Mouse (Mus musculus): ENCODE data around the gene Bbip1. TPM values are rescaled to one million over a fixed set of nuclear protein-coding genes. Genes with fewer than 3 reads are reported as not detected.
A peak's percentile ranks its signal among the peaks of the same experiment; 100 is the strongest.
"Not testable (repeated sequence)": the region's sequence is repeated elsewhere in the genome, so short reads cannot be mapped to it uniquely, and the experiment has no call there.

The Bbip1 gene
- polyA plus RNA-seq, 1 experiment from 2014 or later, result 111 TPM

DNA sequence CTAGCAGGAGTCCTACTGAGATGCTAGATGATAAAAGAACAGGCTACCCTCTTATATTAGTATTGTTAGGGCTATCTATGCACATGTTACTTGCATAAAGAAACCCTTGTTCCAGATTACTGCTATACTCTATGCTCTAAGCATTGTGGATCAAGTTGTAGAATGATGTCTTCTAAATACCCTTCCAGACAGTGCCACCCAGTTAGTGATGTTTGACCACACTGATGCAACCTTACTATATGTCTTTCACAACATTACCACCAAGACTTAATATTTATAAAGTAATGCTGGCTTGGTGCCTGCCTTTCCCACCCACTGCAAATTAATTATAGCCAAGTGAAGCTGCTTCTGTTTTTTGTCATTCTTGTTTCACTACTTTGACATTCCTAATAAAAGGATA lies 11.4 kb downstream of the Bbip1 start:
- DNase-seq (ENCODE audit: low spot score) (no peak), ATAC-seq (replicated peaks; ENCODE audit: low FRiP score, low read depth) (no peak)
- Histone ChIP-seq H3K4me2 (ENCODE audit: low read length) (no peak overlapping the region), H3K27me3 (ENCODE audit: insufficient read depth, low read length) (no peaks in the 10 kb centered on the region), H3K4me3 (replicated peaks; ENCODE audit: low read depth, low read length) (no peak overlapping the region), H3K27ac (no peak overlapping the region), H3K9me3 (replicated peaks; ENCODE audit: low read length) (no peaks in the 10 kb centered on the region), H3K36me3 (ENCODE audit: insufficient read depth, low read length) (peaks cover 10% of the 10 kb centered on the region), H3K4me1 (replicated peaks; ENCODE audit: insufficient read depth, low read length) (no peaks in the 10 kb centered on the region), H3K9ac (ENCODE audit: low read depth, low read length) (no peak overlapping the region)
- no peak for TF ChIP-seq CTCF (IDR thresholded peaks at IDR 0.05; ENCODE audit: low read depth)

GRCm38 (mm10) chr19:53929218-53929617 lies 15.2 kb downstream of the Bbip1 start:
- H3K27ac ChIP-seq, result no peak overlapping the region
- no peak overlapping the region for H3K9ac ChIP-seq (ENCODE audit: low read depth, low read length)
- no peak for ATAC-seq (replicated peaks; ENCODE audit: low FRiP score, low read depth)
- peaks cover 18% of the 10 kb centered on the region for H3K36me3 ChIP-seq (ENCODE audit: insufficient read depth, low read length)
- H3K9me3 ChIP-seq (replicated peaks; ENCODE audit: low read length), result no peaks in the 10 kb centered on the region
- H3K27me3 ChIP-seq (ENCODE audit: insufficient read depth, low read length), result no peaks in the 10 kb centered on the region
- H3K4me2 ChIP-seq (ENCODE audit: low read length), result no peak overlapping the region
- TF ChIP-seq CTCF (IDR thresholded peaks at IDR 0.05; ENCODE audit: low read depth), result no peak
- no peaks in the 10 kb centered on the region for H3K4me1 ChIP-seq (replicated peaks; ENCODE audit: insufficient read depth, low read length)
- DNase-seq (ENCODE audit: low spot score), result no peak
- WGBS, result 85% methylated on average over 3 of the region's 3 CpGs
- H3K4me3 ChIP-seq (replicated peaks; ENCODE audit: low read depth, low read length), result no peak overlapping the region

DNA sequence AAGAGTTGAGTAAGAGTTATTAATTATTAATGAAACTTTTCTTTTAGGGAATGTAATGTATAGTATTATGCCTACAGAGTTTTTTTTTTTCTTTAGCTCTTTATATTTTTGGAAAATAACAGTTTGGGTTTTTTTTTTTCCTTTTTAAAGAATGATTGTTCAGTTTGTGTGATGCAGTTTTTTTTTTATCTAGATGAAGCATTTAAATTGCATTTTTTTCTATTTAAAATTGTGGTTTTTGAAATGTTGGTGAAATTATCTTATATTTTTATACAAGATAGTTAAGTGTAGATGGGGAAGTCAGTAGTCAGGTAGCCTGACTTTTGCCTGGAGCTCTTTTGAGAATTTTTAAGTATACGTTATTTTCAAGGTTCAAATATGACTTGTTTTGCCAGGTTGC lies 17.7 kb downstream of the Bbip1 start:
- no peaks in the 10 kb centered on the region for H3K9me3 ChIP-seq (replicated peaks; ENCODE audit: low read length)
- H3K4me3 ChIP-seq (replicated peaks; ENCODE audit: low read depth, low read length), result no peak overlapping the region
- H3K4me2 ChIP-seq (ENCODE audit: low read length), result no peak overlapping the region
- no peak overlapping the region for H3K9ac ChIP-seq (ENCODE audit: low read depth, low read length)
- H3K4me1 ChIP-seq (replicated peaks; ENCODE audit: insufficient read depth, low read length), result no peaks in the 10 kb centered on the region
- DNase-seq (ENCODE audit: low spot score), result no peak
- no peak for ATAC-seq (replicated peaks; ENCODE audit: low FRiP score, low read depth)
- H3K27me3 ChIP-seq (ENCODE audit: insufficient read depth, low read length), result no peaks in the 10 kb centered on the region
- WGBS, result 98% methylated on average over 1 of the region's 1 CpGs
- peaks cover 22% of the 10 kb centered on the region for H3K36me3 ChIP-seq (ENCODE audit: insufficient read depth, low read length)
- TF ChIP-seq CTCF (IDR thresholded peaks at IDR 0.05; ENCODE audit: low read depth), result no peak
- no peak overlapping the region for H3K27ac ChIP-seq

DNA sequence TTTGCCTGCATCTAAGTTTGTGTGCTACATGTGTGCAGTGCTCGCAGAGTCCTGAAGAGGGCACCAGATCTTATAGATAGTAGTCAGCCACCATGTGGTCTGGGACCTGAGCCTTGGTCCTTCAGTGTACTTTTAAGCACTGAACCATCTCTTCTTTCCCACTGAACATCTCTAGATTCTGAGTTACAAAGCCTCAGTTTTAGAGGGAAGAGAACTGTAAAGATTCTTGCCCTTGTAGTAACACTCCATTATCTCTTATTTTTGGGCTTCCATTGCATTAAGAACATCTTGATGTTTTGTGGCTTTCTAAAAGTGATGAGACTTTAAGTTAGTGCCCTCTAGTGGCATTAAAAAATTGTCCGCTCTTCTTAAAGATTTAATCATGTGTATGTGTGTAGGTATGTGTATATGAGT lies 19.1 kb downstream of the Bbip1 start:
- 88% methylated on average over 2 of the region's 2 CpGs for WGBS
- DNase-seq (ENCODE audit: low spot score), result peak; percentile 79
- no peaks in the 10 kb centered on the region for H3K4me1 ChIP-seq (replicated peaks; ENCODE audit: insufficient read depth, low read length)
- H3K27me3 ChIP-seq (ENCODE audit: insufficient read depth, low read length), result no peaks in the 10 kb centered on the region
- peaks cover 30% of the 10 kb centered on the region for H3K36me3 ChIP-seq (ENCODE audit: insufficient read depth, low read length)
- no peak overlapping the region for H3K27ac ChIP-seq
- no peaks in the 10 kb centered on the region for H3K9me3 ChIP-seq (replicated peaks; ENCODE audit: low read length)
- peak; percentile 63 for TF ChIP-seq CTCF (IDR thresholded peaks at IDR 0.05; ENCODE audit: low read depth)
- ATAC-seq (replicated peaks; ENCODE audit: low FRiP score, low read depth), result no peak
- H3K4me3 ChIP-seq (replicated peaks; ENCODE audit: low read depth, low read length), result no peak overlapping the region
- no peak overlapping the region for H3K9ac ChIP-seq (ENCODE audit: low read depth, low read length)
- no peak overlapping the region for H3K4me2 ChIP-seq (ENCODE audit: low read length)

DNA sequence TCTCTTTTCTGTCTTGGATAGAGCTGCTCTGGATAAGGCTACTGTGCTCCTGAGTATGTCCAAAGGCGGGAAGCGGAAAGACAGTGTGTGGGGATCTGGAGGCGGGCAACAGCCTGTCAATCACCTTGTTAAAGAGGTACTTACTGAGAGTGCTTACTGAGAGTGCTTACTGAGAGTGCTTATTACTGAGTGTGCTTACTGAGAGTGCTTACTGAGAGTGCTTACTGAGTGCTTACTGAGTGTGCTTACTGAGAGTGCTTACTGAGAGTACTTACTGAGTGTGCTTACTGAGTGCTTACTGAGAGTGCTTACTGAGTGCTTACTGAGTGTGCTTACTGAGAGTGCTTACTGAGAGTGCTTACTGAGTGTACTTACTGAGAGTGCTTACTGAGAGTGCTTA lies 22.4 kb downstream of the Bbip1 start:
- H3K27ac ChIP-seq; DNase-seq (ENCODE audit: low spot score): not testable (repeated sequence)
- peaks cover 40% of the 10 kb centered on the region for H3K36me3 ChIP-seq (ENCODE audit: insufficient read depth, low read length)

DNA sequence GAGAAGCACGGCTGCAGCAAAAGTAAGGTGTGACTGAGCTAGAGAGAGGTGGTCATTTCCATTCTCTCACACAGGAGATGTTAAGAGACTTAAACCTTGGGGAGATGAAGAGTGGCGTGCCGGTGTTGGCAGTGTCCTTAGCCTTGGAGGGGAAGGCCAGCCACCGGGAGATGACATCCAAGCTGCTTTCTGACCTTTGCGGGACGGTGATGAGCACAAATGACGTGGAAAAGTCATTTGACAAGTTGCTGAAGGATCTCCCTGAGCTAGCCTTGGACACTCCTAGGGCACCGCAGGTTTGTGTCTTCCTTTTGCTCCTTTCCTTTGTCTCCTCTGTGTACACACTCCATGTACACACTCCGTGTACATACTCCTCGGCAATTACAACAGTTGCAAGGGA lies 24.9 kb downstream of the Bbip1 start:
- Histone ChIP-seq H3K4me2 (ENCODE audit: low read length) (no peak overlapping the region), H3K4me3 (replicated peaks; ENCODE audit: low read depth, low read length) (no peak overlapping the region), H3K9me3 (replicated peaks; ENCODE audit: low read length) (no peaks in the 10 kb centered on the region), H3K27ac (no peak overlapping the region), H3K9ac (ENCODE audit: low read depth, low read length) (no peak overlapping the region), H3K4me1 (replicated peaks; ENCODE audit: insufficient read depth, low read length) (no peaks in the 10 kb centered on the region), H3K36me3 (ENCODE audit: insufficient read depth, low read length) (peaks cover 50% of the 10 kb centered on the region), H3K27me3 (ENCODE audit: insufficient read depth, low read length) (no peaks in the 10 kb centered on the region)
- DNase-seq (ENCODE audit: low spot score) (no peak), ATAC-seq (replicated peaks; ENCODE audit: low FRiP score, low read depth) (no peak)
- no peak for TF ChIP-seq CTCF (IDR thresholded peaks at IDR 0.05; ENCODE audit: low read depth)
- 91% methylated on average over 10 of the region's 10 CpGs for WGBS

More for the DNA sequence above, 22.4 kb downstream of the Bbip1 start:
- not testable (repeated sequence) for H3K4me1 ChIP-seq (replicated peaks; ENCODE audit: insufficient read depth, low read length); H3K27me3 ChIP-seq (ENCODE audit: insufficient read depth, low read length); H3K9ac ChIP-seq (ENCODE audit: low read depth, low read length); ATAC-seq (replicated peaks; ENCODE audit: low FRiP score, low read depth); H3K4me3 ChIP-seq (replicated peaks; ENCODE audit: low read depth, low read length); H3K4me2 ChIP-seq (ENCODE audit: low read length); H3K9me3 ChIP-seq (replicated peaks; ENCODE audit: low read length)
- WGBS, result 91% methylated on average over 3 of the region's 3 CpGs

DNA sequence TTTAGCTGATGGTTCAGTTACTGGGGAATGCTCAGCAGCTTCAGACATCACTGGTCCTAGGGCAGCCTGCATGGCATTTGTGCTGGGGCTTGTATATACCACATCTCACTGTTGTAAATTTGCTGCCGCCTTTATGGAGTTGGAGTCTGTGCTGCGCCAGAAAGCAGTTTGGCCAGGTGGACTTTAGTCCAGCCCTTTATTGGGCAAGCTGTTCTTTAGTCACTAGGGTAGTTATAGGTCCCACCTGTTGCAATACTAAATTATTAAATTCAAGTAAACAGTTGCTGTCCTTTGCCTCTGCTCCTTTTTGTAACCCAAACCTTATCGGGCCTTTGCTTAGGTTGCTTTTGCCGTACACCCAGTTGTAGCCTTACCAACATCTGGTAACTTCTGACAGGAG lies 29.5 kb downstream of the Bbip1 start:
- Histone ChIP-seq H3K4me3 (replicated peaks; ENCODE audit: low read depth, low read length) (no peak overlapping the region), H3K4me1 (replicated peaks; ENCODE audit: insufficient read depth, low read length) (no peaks in the 10 kb centered on the region), H3K4me2 (ENCODE audit: low read length) (no peak overlapping the region), H3K36me3 (ENCODE audit: insufficient read depth, low read length) (peaks cover 57% of the 10 kb centered on the region), H3K9ac (ENCODE audit: low read depth, low read length) (no peak overlapping the region), H3K27ac (no peak overlapping the region), H3K27me3 (ENCODE audit: insufficient read depth, low read length) (no peaks in the 10 kb centered on the region), H3K9me3 (replicated peaks; ENCODE audit: low read length) (no peaks in the 10 kb centered on the region)
- no peak for TF ChIP-seq CTCF (IDR thresholded peaks at IDR 0.05; ENCODE audit: low read depth)
- no peak for ATAC-seq (replicated peaks; ENCODE audit: low FRiP score, low read depth)
- WGBS, result 96% methylated on average over 4 of the region's 4 CpGs
- DNase-seq (ENCODE audit: low spot score), result no peak

DNA sequence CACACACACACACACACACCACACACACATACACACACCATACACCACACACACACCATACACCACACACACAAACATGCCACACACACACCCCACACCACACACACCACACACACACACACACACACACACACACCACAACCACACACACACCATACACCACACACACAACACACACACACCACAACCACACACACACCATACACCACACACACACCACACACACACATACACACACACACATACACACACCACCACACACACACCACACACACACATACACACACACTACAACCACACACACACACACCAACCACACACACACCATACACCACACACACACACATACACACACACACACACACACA lies 37.7 kb downstream of the Bbip1 start:
- H3K4me3 ChIP-seq (replicated peaks; ENCODE audit: low read depth, low read length); ATAC-seq (replicated peaks; ENCODE audit: low FRiP score, low read depth); H3K9ac ChIP-seq (ENCODE audit: low read depth, low read length); DNase-seq (ENCODE audit: low spot score); H3K27me3 ChIP-seq (ENCODE audit: insufficient read depth, low read length); H3K27ac ChIP-seq; H3K4me2 ChIP-seq (ENCODE audit: low read length); H3K36me3 ChIP-seq (ENCODE audit: insufficient read depth, low read length); H3K9me3 ChIP-seq (replicated peaks; ENCODE audit: low read length): not testable (repeated sequence)
- H3K4me1 ChIP-seq (replicated peaks; ENCODE audit: insufficient read depth, low read length), result peaks cover 15% of the 10 kb centered on the region; the same call in 1 of the 2 replicates
